Mouse (Mus musculus) CH12.LX (cell line): ENCODE measurements around the gene Gapvd1. TPM values are rescaled to one million over a fixed set of nuclear protein-coding genes. Genes with fewer than 3 reads are reported as not detected.

Source experiments
- DNase-seq: peaks from one replicate; pipeline ENCODE4 v3.0.0-alpha.2; 2013; ENCODE audit errors: extremely low read depth
- H3K27ac ChIP-seq: 2 replicates; pipeline ENCODE4 v1.5.1; 2012; ENCODE audit warnings: low read depth, mild to moderate bottlenecking, control low read depth, moderate library complexity; ENCODE audit not compliant: insufficient read depth
- H3K27me3 ChIP-seq: replicated peaks from 2 replicates; pipeline ENCODE3; 2012; ENCODE audit warnings: inconsistent platforms
- H3K36me3 ChIP-seq, 2 experiments: replicated peaks in 1 of 2; 2 replicates each; pipeline versions ENCODE3 to v1.6.1; 2012; ENCODE audit warnings: inconsistent platforms in 1 of 2, low read length in 1 of 2, mild to moderate bottlenecking in 1 of 2, mixed read lengths in 1 of 2, moderate library complexity in 1 of 2; ENCODE audit not compliant: control insufficient read depth in 1 of 2, insufficient read depth in 1 of 2
- H3K4me1 ChIP-seq, 2 experiments: 2 replicates each; pipeline ENCODE4 v1.6.1; 2012; ENCODE audit warnings: inconsistent platforms in 1 of 2, moderate library complexity in 1 of 2; ENCODE audit not compliant: insufficient read depth in 2 of 2, control insufficient read depth in 1 of 2
- H3K4me2 ChIP-seq: 2 replicates; pipeline ENCODE4 v1.6.1; 2012; ENCODE audit warnings: low read depth, mild to moderate bottlenecking, control low read depth; ENCODE audit not compliant: poor library complexity, insufficient read depth, severe bottlenecking
- H3K4me3 ChIP-seq, 3 experiments: fragments of 150-350 bp in 1 of 3; sonication (generic) in 1 of 3; replicated peaks in 1 of 3; 2 replicates each; pipeline versions ENCODE3 to v1.5.1; 2011 to 2012; ENCODE audit warnings: low read depth in 2 of 3, low read length in 2 of 3, mild to moderate bottlenecking in 2 of 3, moderate library complexity in 2 of 3, control low read depth in 1 of 3, improper control_type of control experiment in 1 of 3, inconsistent platforms in 1 of 3, mixed read lengths in 1 of 3; ENCODE audit not compliant: poor library complexity in 1 of 3
- H3K79me2 ChIP-seq: replicated peaks from 2 replicates; pipeline ENCODE4 v1.6.1; 2012; ENCODE audit warnings: mild to moderate bottlenecking, moderate library complexity; ENCODE audit not compliant: control insufficient read depth, poor library complexity, insufficient read depth, severe bottlenecking; ENCODE audit errors: extremely low read depth
- H3K9ac ChIP-seq: 2 replicates; pipeline ENCODE4 v1.6.1; 2012; ENCODE audit warnings: low read depth, mild to moderate bottlenecking, control low read depth, moderate library complexity; ENCODE audit not compliant: insufficient read depth
- H3K9me3 ChIP-seq: replicated peaks from 2 replicates; pipeline ENCODE3; 2012; ENCODE audit warnings: low read length, inconsistent platforms, mixed read lengths
- BHLHE40 ChIP-seq: IDR thresholded peaks from 2 replicates; pipeline ENCODE4 v1.6.1; 2011; ENCODE audit warnings: mild to moderate bottlenecking, low read depth, low read length, improper control_type of control experiment
- CHD1 ChIP-seq: IDR thresholded peaks from 2 replicates; pipeline ENCODE4 v1.6.1; 2012; ENCODE audit warnings: low read depth, low read length, improper control_type of control experiment, inconsistent platforms
- CHD2 ChIP-seq: IDR thresholded peaks from 2 replicates; pipeline ENCODE4 v1.6.1; 2011; ENCODE audit warnings: low read length, improper control_type of control experiment
- CTCF ChIP-seq, 2 experiments: IDR thresholded peaks in 1 of 2; conservative IDR thresholded peaks in 1 of 2; 2 replicates each; pipeline ENCODE4 v1.5.1; 2011 to 2012; ENCODE audit warnings: low read depth in 2 of 2, low read length in 2 of 2, improper control_type of control experiment in 1 of 2, inconsistent platforms in 1 of 2, mild to moderate bottlenecking in 1 of 2, moderate library complexity in 1 of 2
- ELF1 ChIP-seq: IDR thresholded peaks from 2 replicates; pipeline ENCODE4 v1.6.1; 2014; ENCODE audit warnings: low read depth, mild to moderate bottlenecking, inconsistent platforms, low read length, improper control_type of control experiment
- EP300 ChIP-seq: IDR thresholded peaks from 2 replicates; pipeline ENCODE4 v1.6.1; 2011; ENCODE audit warnings: low read length, improper control_type of control experiment
- GABPA ChIP-seq: IDR thresholded peaks from 2 replicates; pipeline ENCODE4 v1.6.1; 2012; ENCODE audit warnings: low read depth, low read length, improper control_type of control experiment, inconsistent platforms; ENCODE audit not compliant: insufficient replicate concordance
- JUND ChIP-seq: conservative IDR thresholded peaks from 2 replicates; pipeline ENCODE4 v1.6.1; 2011; ENCODE audit warnings: low read depth, low read length, improper control_type of control experiment
- KAT2A ChIP-seq: IDR thresholded peaks from 2 replicates; pipeline ENCODE4 v1.6.1; 2012; ENCODE audit warnings: low read length, improper control_type of control experiment, inconsistent platforms; ENCODE audit not compliant: insufficient replicate concordance
- MEF2A ChIP-seq: IDR thresholded peaks from 2 replicates; pipeline ENCODE4 v1.6.1; 2014; ENCODE audit warnings: low read depth, mild to moderate bottlenecking, inconsistent platforms, low read length, improper control_type of control experiment, borderline replicate concordance
- MXI1 ChIP-seq: IDR thresholded peaks from 2 replicates; pipeline ENCODE4 v1.6.1; 2011; ENCODE audit warnings: mild to moderate bottlenecking, low read depth, low read length, improper control_type of control experiment
- MYC ChIP-seq: IDR thresholded peaks from 2 replicates; pipeline ENCODE4 v1.6.1; 2011; ENCODE audit warnings: low read depth, mild to moderate bottlenecking, improper control_type of control experiment, low read length
- NRF1 ChIP-seq: IDR thresholded peaks from 2 replicates; pipeline ENCODE4 v1.6.1; 2014; ENCODE audit warnings: low read depth, mild to moderate bottlenecking, inconsistent platforms, low read length, improper control_type of control experiment, moderate library complexity
- POLR2AphosphoS2 ChIP-seq: IDR thresholded peaks from 2 replicates; pipeline ENCODE4 v1.6.1; 2011; ENCODE audit warnings: low read depth, low read length, improper control_type of control experiment
- RAD21 ChIP-seq: IDR thresholded peaks from 2 replicates; pipeline ENCODE4 v1.6.1; 2011; ENCODE audit warnings: low read depth, mild to moderate bottlenecking, low read length, improper control_type of control experiment, moderate library complexity
- RCOR1 ChIP-seq: conservative IDR thresholded peaks from 2 replicates; pipeline ENCODE4 v1.6.1; 2012; ENCODE audit warnings: low read depth, mild to moderate bottlenecking, inconsistent platforms, low read length, improper control_type of control experiment
- SIN3A ChIP-seq: IDR thresholded peaks from 2 replicates; pipeline ENCODE4 v1.6.1; 2012; ENCODE audit warnings: low read length, improper control_type of control experiment, inconsistent platforms
- SMC3 ChIP-seq: IDR thresholded peaks from 2 replicates; pipeline ENCODE4 v1.6.1; 2011; ENCODE audit warnings: low read depth, low read length, improper control_type of control experiment
- TBP ChIP-seq: conservative IDR thresholded peaks from 2 replicates; pipeline ENCODE4 v1.6.1; 2011; ENCODE audit warnings: low read depth, low read length, improper control_type of control experiment
- TCF12 ChIP-seq: IDR thresholded peaks from 2 replicates; pipeline ENCODE4 v1.6.1; 2014; ENCODE audit warnings: low read depth, mild to moderate bottlenecking, inconsistent platforms, low read length, improper control_type of control experiment
- ZC3H11A ChIP-seq: IDR thresholded peaks from 2 replicates; pipeline ENCODE4 v1.6.1; 2012; ENCODE audit warnings: low read depth, mild to moderate bottlenecking, inconsistent platforms, low read length, improper control_type of control experiment
- ZMIZ1 ChIP-seq: IDR thresholded peaks from 2 replicates; pipeline ENCODE4 v1.6.1; 2012; ENCODE audit warnings: low read depth, mild to moderate bottlenecking, inconsistent platforms, low read length, improper control_type of control experiment
- dilution Hi-C: fragments of 300-500 bp; cut with MboI; formaldehyde crosslinking; loops from 2 replicates; pipeline ENCODE4 v1.14.3; 2020; ENCODE audit warnings: low sequenced_read_pairs; ENCODE audit not compliant: extremely low pct_unique_long_range_greater_than_20kb, extremely low pct_ligation_motif_present
- in situ Hi-C: fragments of 300-500 bp; cut with MboI; formaldehyde crosslinking; loops from 3 replicates; pipeline ENCODE4 v1.14.3; 2019; ENCODE audit warnings: low sequenced_read_pairs, low pct_ligation_motif_present, low pct_unique_long_range_greater_than_20kb, mixed read lengths
- polyA plus RNA-seq: library from polyadenylated mRNA; unstranded; fragments of >175 nt; gene quantifications from 2 replicates; pipeline ENCODE4 v1.2.1, GENCODE M21; 2012; ENCODE audit warnings: low read depth; ENCODE audit not compliant: insufficient read length
- total RNA-seq, 2 experiments: library from RNA; depleted of rRNA; stranded (reverse); fragments of 300-350 nt in 1 of 2; fragments of >200 nt in 1 of 2; gene quantifications; 2 replicates each; pipeline ENCODE4 v1.2.3; 2012 to 2014

The Gapvd1 gene
- total and polyA plus RNA-seq, 3 experiments: 45.1 to 71.3 (median 47.0) TPM

GRCm38 (mm10) chr2:34638955-34639650, 115.9 kb downstream of the Gapvd1 start (continued):
- TF ChIP-seq MEF2A: no peak
- no peak for TF ChIP-seq CHD1
- TF ChIP-seq ZC3H11A: peak; percentile 22; the same call in 1 of the 2 replicates
- peak; percentile 70 for TF ChIP-seq SMC3
- no peak for TF ChIP-seq CHD2
- no peak for TF ChIP-seq POLR2AphosphoS2
- TF ChIP-seq KAT2A: no peak

GRCm38 (mm10) chr2:34635249-34636165, 119.5 kb downstream of the Gapvd1 start:
- H3K4me1 ChIP-seq: peaks cover 4 to 7% of the 10 kb centered on the region in 2 experiments
- dilution Hi-C loops (no loop called here), in situ Hi-C loops (loop anchor here (25.0 kb wide), 1 partner anchor 873 kb away; no protein-coding TSS in a partner anchor)
- H3K9me3 ChIP-seq: no peaks in the 10 kb centered on the region
- no peak overlapping the region for H3K4me2 ChIP-seq
- TF ChIP-seq BHLHE40 (no peak), RCOR1 (no peak), ZMIZ1 (no peak), JUND (no peak), SMC3 (no peak), GABPA (no peak), EP300 (no peak), ELF1 (no peak), SIN3A (no peak), POLR2AphosphoS2 (no peak), TCF12 (no peak), CHD2 (no peak), MYC (no peak), CTCF (conservative IDR thresholded peaks at IDR 0.05 in 1 of 2, IDR thresholded peaks at IDR 0.05 in 1 of 2; ENCODE audit: low read depth in 2 of 2, low read length in 2 of 2) (no peak), RAD21 (no peak), NRF1 (no peak), MXI1 (no peak), KAT2A (no peak), MEF2A (no peak), TBP (no peak)
- H3K79me2 ChIP-seq: no peaks in the 10 kb centered on the region
- H3K4me3 ChIP-seq: no peak overlapping the region
- no peaks in the 10 kb centered on the region for H3K36me3 ChIP-seq
- H3K9ac ChIP-seq: no peak overlapping the region
- DNase-seq: no peak
- H3K27ac ChIP-seq: no peak overlapping the region
- H3K27me3 ChIP-seq: no peaks in the 10 kb centered on the region
